Mouse (Mus musculus): ENCODE measurements around the gene Coq10a. TPM values are rescaled to one million over a fixed set of nuclear protein-coding genes. Genes with fewer than 3 reads are reported as not detected.

Coq10a gene
- total RNA-seq, 1 experiment, result 8.2 TPM

DNA sequence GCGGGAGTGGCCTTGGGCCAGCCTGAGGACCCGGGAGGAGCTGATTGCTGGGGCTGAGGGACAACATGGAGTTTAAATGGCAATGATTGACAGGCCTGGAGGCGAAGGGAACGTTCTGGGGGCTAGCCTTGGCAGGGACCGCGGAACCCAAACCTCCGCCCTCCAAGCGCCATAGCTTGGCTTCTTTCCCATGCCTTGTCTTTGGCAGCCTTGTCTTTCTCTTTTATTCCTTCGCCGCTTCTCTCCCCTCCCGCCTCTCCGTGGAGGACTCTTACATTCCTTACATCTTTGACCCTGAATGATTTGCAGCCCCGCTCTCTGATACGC is 43.2 kb upstream of the Coq10a start:
- Histone ChIP-seq H3K4me1 (ENCODE audit: control insufficient read depth in 2 of 2, insufficient read depth in 2 of 2, low read length in 2 of 2, poor library complexity in 1 of 2) (peaks cover 2 to 5% of the 10 kb centered on the region in 2 experiments; a peak in 1 of 4 replicates), H3K4me3 (ENCODE audit: insufficient read depth in 1 of 2, low read depth in 1 of 2, low read length in 2 of 2, poor library complexity in 1 of 2, severe bottlenecking in 1 of 2) (peak overlapping the region; percentile 95), H3K9me3 (ENCODE audit: control insufficient read depth, insufficient read depth, low read depth, low read length) (no peaks in the 10 kb centered on the region), H3K9ac (ENCODE audit: insufficient read depth, low read depth, low read length, poor library complexity, severe bottlenecking) (peak overlapping the region; percentile 93), H3K36me3 (ENCODE audit: control insufficient read depth, insufficient read depth, low read length, poor library complexity, severe bottlenecking) (peaks cover 18% of the 10 kb centered on the region), H3K27ac (ENCODE audit: insufficient read depth, low read depth, low read length, poor library complexity, severe bottlenecking) (peak overlapping the region; percentile 85)
- no peak for DNase-seq (ENCODE audit: low read depth, low spot score)
- TF ChIP-seq HCFC1 (IDR thresholded peaks at IDR 0.05; ENCODE audit: borderline replicate concordance, insufficient read depth, low read length), result no peak
- TF ChIP-seq ZNF384 (IDR thresholded peaks at IDR 0.05; ENCODE audit: low read depth, low read length), result no peak
- TF ChIP-seq CHD2 (IDR thresholded peaks at IDR 0.05; ENCODE audit: low read depth, low read length), result no peak
- no peak for TF ChIP-seq ZC3H11A (IDR thresholded peaks at IDR 0.05; ENCODE audit: borderline replicate concordance, low read depth, low read length)
- TF ChIP-seq MAFK (IDR thresholded peaks at IDR 0.05; ENCODE audit: insufficient read depth, low read depth, low read length), result no peak
- in situ Hi-C loops (cut with MboI; ENCODE audit: low sequenced_read_pairs in 2 of 2, unreplicated experiment in 2 of 2), result no loop called here

GRCm38 (mm10) chr10:128411211-128412054 is 42.6 kb upstream of the Coq10a start, which contains the start of the genes Nabp2 and Rnf41:
TSS of gene Nabp2 (minus strand) at chr10:128411492.
TSS of gene Rnf41 (plus strand) at chr10:128411657.
- Histone ChIP-seq H3K36me3 (ENCODE audit: control insufficient read depth, insufficient read depth, low read length, poor library complexity, severe bottlenecking) (peaks cover 15% of the 10 kb centered on the region), H3K9me3 (ENCODE audit: control insufficient read depth, insufficient read depth, low read depth, low read length) (no peaks in the 10 kb centered on the region), H3K9ac (ENCODE audit: insufficient read depth, low read depth, low read length, poor library complexity, severe bottlenecking) (peak within 1 kb of the TSS; percentile 93), H3K4me1 (ENCODE audit: control insufficient read depth in 2 of 2, insufficient read depth in 2 of 2, low read length in 2 of 2, poor library complexity in 1 of 2) (peaks cover 2 to 5% of the 10 kb centered on the region in 2 experiments; a peak in 1 of 4 replicates), H3K4me3 (ENCODE audit: insufficient read depth in 1 of 2, low read depth in 1 of 2, low read length in 2 of 2, poor library complexity in 1 of 2, severe bottlenecking in 1 of 2) (peak within 1 kb of the TSS; percentile 95), H3K27ac (ENCODE audit: insufficient read depth, low read depth, low read length, poor library complexity, severe bottlenecking) (peak within 1 kb of the TSS; percentile 85)
- 0 out of 2 replicates have a peak, but pooled peaks have one; percentile 17 for TF ChIP-seq CHD2 (IDR thresholded peaks at IDR 0.05; ENCODE audit: low read depth, low read length)
- no peak for TF ChIP-seq ZNF384 (IDR thresholded peaks at IDR 0.05; ENCODE audit: low read depth, low read length)
- peak; percentile 52; the same call in 1 of the 2 replicates for TF ChIP-seq HCFC1 (IDR thresholded peaks at IDR 0.05; ENCODE audit: borderline replicate concordance, insufficient read depth, low read length)
- no peak for TF ChIP-seq ZC3H11A (IDR thresholded peaks at IDR 0.05; ENCODE audit: borderline replicate concordance, low read depth, low read length)
- TF ChIP-seq MAFK (IDR thresholded peaks at IDR 0.05; ENCODE audit: insufficient read depth, low read depth, low read length), result no peak
- peak; percentile 98 for DNase-seq (ENCODE audit: low read depth, low spot score)
- in situ Hi-C loops (cut with MboI; ENCODE audit: low sequenced_read_pairs in 2 of 2, unreplicated experiment in 2 of 2), result no loop called here

DNA sequence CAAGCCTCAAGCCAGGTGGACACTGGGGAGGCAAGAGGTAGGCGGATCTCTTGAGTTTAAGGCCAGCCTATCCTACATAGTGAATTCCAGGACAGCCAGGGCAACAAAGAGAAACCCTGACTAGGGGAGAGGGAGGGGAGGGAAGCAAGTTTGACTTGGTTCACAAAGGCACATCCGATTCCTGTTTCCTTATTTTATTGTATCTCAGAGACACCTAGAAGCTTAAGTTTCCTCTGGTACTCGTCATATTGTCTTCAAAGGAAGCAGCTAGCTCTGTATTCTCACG is 41.7 kb upstream of the Coq10a start:
- Histone ChIP-seq H3K27ac (ENCODE audit: insufficient read depth, low read depth, low read length, poor library complexity, severe bottlenecking) (no peak overlapping the region), H3K9me3 (ENCODE audit: control insufficient read depth, insufficient read depth, low read depth, low read length) (no peaks in the 10 kb centered on the region), H3K9ac (ENCODE audit: insufficient read depth, low read depth, low read length, poor library complexity, severe bottlenecking) (peak overlapping the region; percentile 60; the same call in 1 of the 2 replicates), H3K4me1 (ENCODE audit: control insufficient read depth in 2 of 2, insufficient read depth in 2 of 2, low read length in 2 of 2, poor library complexity in 1 of 2) (peaks cover 2 to 5% of the 10 kb centered on the region in 2 experiments; a peak in 1 of 4 replicates), H3K4me3 (ENCODE audit: insufficient read depth in 1 of 2, low read depth in 1 of 2, low read length in 2 of 2, poor library complexity in 1 of 2, severe bottlenecking in 1 of 2) (peak overlapping the region; percentile 42 to 95; a peak in 3 of 4 replicates), H3K36me3 (ENCODE audit: control insufficient read depth, insufficient read depth, low read length, poor library complexity, severe bottlenecking) (peaks cover 15% of the 10 kb centered on the region)
- TF ChIP-seq ZC3H11A (IDR thresholded peaks at IDR 0.05; ENCODE audit: borderline replicate concordance, low read depth, low read length) (no peak), HCFC1 (IDR thresholded peaks at IDR 0.05; ENCODE audit: borderline replicate concordance, insufficient read depth, low read length) (no peak), CHD2 (IDR thresholded peaks at IDR 0.05; ENCODE audit: low read depth, low read length) (no peak), MAFK (IDR thresholded peaks at IDR 0.05; ENCODE audit: insufficient read depth, low read depth, low read length) (no peak), ZNF384 (IDR thresholded peaks at IDR 0.05; ENCODE audit: low read depth, low read length) (no peak)
- in situ Hi-C loops (cut with MboI; ENCODE audit: low sequenced_read_pairs in 2 of 2, unreplicated experiment in 2 of 2), result no loop called here
- DNase-seq (ENCODE audit: low read depth, low spot score), result no peak

DNA sequence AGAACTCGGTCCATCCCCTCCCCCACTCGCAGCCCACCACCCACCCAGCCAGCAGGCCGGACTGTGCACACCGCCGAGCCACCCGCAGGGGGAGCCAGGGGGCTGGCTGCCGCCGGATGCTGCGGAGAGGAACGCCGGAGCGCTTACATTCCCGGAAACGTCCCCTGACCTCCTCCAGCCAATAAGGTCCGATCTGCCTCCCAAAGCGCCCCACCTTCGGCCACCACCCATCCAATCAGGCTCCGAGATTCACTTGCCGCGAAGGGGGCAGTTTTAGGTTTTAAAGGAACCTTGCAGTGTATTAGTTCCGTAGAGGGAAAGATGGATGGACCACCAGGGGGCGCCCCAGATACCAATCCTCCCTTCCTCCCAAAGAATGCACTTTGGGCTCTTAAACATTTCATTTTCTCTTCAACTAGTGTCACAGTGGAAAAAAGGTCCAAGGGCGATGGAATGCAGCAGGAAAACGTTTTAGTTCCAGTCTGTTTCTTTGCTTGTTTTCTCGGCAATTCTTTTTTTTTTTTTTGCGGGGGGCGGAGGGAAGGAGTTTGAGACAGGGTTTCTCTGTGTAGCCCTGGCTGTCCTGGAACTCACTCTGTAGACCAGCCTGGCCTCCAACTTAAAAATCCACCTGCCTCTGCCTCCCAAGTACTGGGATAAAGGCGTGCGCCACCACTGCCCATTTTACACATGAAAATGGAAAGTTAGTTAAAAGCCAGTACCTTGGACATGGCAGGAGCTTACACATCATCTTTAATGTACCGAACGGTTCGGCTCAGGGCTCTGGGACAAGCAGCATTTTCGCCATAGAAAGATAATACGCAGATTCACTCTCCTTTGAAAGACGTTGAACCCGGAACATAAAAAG is 41.1 kb upstream of the Coq10a start:
- peak; percentile 95 for DNase-seq (ENCODE audit: low read depth, low spot score)
- Histone ChIP-seq H3K4me3 (ENCODE audit: insufficient read depth in 1 of 2, low read depth in 1 of 2, low read length in 2 of 2, poor library complexity in 1 of 2, severe bottlenecking in 1 of 2) (peak overlapping the region; percentile 83 to 95), H3K9ac (ENCODE audit: insufficient read depth, low read depth, low read length, poor library complexity, severe bottlenecking) (peak overlapping the region; percentile 83), H3K9me3 (ENCODE audit: control insufficient read depth, insufficient read depth, low read depth, low read length) (no peaks in the 10 kb centered on the region), H3K36me3 (ENCODE audit: control insufficient read depth, insufficient read depth, low read length, poor library complexity, severe bottlenecking) (peaks cover 11% of the 10 kb centered on the region), H3K27ac (ENCODE audit: insufficient read depth, low read depth, low read length, poor library complexity, severe bottlenecking) (peak overlapping the region; percentile 59; the same call in 1 of the 2 replicates), H3K4me1 (ENCODE audit: control insufficient read depth in 2 of 2, insufficient read depth in 2 of 2, low read length in 2 of 2, poor library complexity in 1 of 2) (peaks cover 2 to 5% of the 10 kb centered on the region in 2 experiments; a peak in 1 of 4 replicates)
- in situ Hi-C loops (cut with MboI; ENCODE audit: low sequenced_read_pairs in 2 of 2, unreplicated experiment in 2 of 2), result no loop called here
- TF ChIP-seq MAFK (IDR thresholded peaks at IDR 0.05; ENCODE audit: insufficient read depth, low read depth, low read length) (no peak), HCFC1 (IDR thresholded peaks at IDR 0.05; ENCODE audit: borderline replicate concordance, insufficient read depth, low read length) (0 out of 2 replicates have a peak, but pooled peaks have one; percentile 58), ZC3H11A (IDR thresholded peaks at IDR 0.05; ENCODE audit: borderline replicate concordance, low read depth, low read length) (no peak), ZNF384 (IDR thresholded peaks at IDR 0.05; ENCODE audit: low read depth, low read length) (peak; percentile 87), CHD2 (IDR thresholded peaks at IDR 0.05; ENCODE audit: low read depth, low read length) (no peak)
